Mouse (Mus musculus) liver (tissue): Measurements from ENCODE around the gene Wars2.
A peak's percentile ranks its signal among the peaks of the same experiment; 100 is the strongest.

Experiments used
- DNase-seq: peaks from one replicate; pipeline ENCODE4 v3.0.0-alpha.2; 2020; ENCODE audit warnings: mixed read lengths

The Wars2 gene

DNA sequence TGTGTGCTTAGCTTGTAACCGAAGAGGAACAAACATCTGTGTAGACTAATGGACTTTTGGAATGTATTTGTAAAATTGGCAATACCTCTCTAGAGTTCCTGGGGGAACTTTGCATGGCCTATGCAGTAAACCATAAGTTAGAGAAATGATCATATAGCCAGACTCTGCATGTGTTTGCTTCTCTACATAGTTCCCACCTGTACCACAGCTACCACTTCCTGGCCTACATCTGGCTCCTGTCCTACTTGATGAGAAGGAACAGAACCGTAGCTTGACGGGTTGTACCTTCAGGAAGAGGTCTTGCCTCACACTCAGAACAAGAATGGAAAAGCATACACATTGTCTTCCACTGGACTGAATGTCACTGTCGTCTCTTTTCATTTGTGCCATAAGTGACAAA, 52.7 kb downstream of the Wars2 start:
- DNase-seq, result no peak

DNA sequence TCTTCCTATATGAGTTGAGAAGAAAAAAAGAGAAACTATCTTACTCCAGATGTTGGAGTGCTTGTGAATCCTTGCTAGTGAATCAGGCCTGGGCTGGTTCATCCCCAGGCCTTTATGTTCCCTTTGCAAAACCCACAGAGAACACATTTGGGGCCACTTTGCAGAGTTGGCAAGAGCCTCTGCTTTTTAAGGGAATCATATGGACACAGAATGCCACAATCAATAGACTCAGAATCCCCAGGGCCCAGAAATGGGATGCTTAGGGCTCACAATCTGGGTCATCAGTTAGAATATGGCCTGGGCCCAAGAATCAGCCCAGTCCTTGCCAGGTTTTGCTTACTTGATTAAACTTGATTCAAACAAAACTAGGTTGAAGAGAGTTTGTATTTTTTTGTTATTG, 62.5 kb downstream of the Wars2 start:
- no peak for DNase-seq

DNA sequence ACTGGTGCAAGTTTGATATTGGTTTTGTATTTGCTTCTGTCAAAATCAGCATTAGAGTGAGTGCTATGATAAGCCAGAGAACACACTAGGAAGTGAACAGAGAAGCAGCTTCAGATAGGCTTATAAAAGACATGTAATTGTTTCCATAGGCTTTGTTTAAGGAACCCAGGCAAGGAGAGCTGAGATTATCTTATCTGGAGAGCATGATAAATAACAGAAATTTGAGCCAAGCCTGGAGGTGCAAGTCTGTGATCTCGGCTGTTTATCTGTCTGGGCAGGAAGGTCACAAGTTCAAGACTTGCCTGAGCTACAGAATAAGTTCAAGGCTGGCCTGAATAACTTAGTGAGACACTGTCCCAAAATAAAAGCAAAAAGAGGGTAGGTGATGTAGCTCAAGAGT, 67.5 kb downstream of the Wars2 start:
- DNase-seq, result no peak

DNA sequence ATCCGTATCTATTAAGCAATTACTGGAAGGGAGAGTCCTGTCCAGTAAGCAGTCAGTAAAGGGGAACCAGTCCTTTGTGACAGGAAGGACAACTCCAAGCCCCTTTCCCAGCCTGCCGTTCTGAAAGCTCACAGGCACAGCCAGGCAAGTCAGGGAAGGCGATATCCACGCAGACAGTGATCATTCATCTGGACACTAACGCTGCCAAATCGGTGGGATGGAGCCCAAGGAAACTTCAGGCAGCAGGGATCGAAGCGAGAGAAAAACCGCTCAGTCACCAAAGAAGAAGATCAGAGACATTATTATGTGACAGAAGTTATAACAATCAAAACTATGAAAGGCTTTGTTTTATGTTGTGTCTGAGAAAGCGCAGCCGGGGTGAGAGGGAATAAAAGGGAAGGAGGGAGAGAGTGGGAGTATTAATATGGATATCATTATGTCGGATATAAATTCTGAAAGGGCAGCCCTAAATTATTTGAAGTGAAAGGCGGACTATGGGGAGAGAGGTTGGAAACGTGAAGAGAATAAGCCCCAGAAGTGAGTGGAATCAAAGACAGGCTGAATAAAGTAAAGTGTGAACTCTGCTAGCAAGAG, 70.3 kb downstream of the Wars2 start:
- no peak for DNase-seq

DNA sequence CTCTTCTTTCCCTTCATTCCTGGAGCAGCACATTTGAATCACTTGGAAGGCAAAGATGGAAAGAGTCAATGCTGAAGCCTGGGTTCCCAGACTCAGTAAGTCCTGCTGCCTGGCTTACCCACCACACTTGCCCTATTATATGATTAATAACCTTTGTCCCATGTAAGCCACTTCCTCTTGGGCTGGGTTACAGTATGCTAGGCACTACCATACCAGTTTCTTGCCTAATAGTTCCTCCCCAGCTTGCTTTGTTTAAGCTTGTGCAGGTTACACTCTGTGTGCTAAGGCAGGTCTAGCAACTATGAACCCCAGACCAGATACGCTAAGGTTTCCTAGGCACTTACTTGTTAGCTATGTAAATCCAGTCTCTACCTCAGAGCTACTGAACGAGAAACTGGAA, 86.9 kb downstream of the Wars2 start:
- no peak for DNase-seq

DNA sequence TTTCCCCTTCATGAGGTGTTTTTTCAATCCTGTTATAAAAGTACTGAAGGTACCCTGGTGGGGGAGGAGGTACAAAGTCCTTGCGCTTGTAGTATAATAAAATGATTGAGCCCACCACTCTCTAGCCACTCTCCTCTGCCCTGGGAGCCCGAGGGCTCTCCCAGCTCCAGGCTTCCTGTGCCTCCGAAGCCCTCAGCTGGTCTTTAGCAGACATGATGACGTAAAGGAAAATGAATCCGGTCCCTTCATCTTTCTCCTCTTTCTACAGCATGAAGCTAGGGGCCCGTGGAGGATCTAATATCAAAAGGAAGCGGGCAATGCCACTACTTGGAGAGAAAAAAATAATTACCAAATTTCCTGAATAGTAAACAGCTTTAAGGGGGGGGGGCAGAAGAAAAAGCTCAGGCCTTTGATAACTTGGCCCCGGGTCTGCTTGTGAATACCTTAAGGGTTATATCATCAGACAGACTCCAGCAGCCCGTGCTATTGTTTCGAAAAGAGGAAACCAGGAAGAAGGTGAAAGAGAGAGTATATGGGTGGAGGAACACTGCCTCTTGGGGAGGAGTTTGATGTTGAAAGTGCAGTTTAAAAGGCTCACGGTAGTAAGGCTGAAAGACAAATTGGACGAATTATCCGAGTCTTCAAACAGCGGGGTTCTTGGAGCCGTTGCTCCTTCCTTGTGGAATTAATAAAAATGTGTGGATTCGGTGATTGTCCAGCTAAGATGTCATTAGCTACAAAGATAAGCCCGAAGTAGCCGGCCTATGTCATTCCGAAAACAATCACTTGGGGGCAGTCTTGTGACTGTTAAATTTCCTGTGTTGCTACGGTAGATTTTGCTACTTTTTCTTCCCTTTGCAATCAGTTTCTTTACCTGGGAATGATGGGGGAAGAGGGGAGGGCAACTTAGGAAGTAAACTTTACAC, 92.8 kb downstream of the Wars2 start:
- DNase-seq, result peak; percentile 28

DNA sequence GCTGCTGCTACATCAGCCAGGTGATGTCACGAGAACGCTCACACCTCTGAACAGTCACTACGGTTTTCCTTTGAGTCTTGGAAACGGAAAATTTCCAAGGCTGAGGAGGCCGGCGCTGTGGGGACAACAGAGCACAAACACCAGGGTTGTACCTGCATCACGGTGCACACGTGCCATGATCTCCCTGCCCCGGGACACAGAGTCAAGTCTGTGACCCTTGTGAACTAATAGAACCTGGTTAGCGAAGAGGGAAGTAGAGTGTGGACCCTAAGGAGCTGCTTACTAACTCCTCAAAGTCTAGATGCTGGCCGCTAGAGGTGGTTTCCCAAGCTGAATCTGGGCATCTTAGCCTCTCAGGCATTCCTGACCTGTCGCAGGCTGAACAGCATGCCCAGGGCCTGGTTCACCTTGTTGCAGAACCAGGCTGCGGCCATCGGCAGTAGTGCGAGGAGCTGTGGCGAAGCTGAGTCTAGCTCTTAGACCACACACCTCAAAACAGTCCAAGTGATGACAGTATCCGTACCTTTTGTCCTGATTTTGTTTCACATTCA, 93.5 kb downstream of the Wars2 start:
- no peak for DNase-seq

DNA sequence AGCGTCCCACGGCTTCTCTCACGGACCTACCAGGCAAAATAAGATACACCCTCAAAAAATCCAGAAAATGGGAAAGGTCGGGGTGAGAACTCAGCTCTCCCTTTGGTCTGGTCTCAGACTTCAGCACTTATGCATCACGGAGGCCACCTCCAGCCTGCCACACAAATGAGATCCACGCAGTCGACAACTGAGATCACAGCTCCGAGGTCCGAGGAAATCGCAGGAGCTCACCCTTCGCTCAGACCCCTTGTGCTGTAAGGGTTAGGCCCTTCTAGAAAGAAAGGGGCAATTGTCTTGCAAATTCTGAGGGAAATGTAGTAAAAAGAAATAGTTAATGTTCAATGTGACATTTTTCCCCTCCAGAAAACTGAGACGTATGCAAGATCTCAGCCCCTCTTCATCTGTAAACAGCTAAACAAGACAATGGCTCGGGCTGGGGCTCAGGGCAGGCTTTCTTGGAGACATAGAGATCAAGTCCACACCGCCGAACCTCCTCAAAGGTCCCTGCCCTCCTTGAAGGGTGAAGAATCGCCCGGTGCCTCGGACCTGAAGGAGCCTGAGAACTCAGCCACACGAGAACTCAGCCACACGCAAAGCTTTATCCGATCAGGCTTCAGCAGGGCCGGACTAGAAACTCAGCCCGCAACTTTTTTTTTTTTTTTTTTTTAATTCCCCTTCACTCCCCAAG, 94.4 kb downstream of the Wars2 start:
- no peak for DNase-seq

DNA sequence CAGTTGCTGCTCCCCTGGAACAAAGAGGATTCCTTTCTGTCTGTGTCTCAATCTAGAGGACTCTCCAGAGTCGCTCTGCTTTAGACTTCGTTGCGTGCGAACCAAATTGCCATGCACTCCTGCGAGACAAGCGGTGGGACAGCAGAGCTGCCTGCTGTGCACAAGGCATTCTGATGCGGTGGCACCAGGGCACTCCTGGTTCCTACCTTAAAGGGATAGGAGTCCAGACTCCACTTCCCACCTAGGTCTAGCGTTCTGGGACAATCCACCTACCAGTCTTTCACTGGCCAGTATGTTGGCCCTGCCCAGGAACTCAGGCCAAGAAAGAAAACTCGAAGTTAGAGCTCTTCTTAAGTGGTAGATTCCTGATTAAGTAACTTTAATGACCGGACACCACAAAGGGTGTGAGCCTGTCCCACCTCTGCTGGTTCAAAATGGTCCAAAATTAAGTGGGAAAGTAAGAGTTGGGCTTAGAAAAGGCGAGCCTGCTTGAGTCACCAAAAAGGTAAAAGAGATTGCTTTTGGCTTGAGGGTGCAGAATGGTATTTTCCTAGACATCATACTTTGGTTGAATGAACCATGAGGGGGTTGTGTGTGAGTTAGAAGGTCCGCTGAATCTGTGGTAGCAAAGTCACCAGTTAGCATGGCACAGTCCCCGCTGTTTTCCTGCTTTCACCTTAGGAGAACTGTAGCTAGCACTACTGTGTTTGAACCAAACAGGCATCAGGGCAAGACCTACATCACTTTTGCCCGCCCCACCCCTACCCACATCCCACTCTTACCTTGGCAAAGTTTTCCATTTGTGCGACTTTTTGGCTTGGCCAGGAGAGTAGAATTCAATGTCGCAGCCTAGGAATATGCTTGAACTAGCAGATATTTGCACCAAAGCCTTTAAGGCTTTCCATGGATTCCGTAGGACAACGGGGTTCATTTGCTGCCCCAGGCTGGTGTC, 95.2 kb downstream of the Wars2 start:
- DNase-seq, result no peak

DNA sequence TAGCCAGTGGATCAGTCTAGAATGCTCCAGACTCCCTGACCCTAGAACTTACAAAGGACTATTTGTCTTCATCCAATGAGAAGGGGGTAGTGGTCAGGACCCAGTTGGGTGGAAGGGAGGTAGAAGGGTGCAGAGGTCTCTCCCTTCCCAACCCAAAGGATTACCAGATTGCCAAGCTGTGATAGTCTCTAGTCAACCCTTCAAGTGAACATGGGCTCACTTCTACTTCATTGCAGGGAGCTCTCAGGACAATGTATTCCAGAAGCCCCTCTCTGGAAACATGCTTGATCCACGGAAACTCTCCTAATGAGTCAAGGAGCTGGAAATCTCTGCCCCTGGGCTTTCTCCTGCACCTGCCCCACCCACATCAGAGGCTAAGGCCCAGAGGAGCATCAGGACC, 97.8 kb downstream of the Wars2 start:
- no peak for DNase-seq

DNA sequence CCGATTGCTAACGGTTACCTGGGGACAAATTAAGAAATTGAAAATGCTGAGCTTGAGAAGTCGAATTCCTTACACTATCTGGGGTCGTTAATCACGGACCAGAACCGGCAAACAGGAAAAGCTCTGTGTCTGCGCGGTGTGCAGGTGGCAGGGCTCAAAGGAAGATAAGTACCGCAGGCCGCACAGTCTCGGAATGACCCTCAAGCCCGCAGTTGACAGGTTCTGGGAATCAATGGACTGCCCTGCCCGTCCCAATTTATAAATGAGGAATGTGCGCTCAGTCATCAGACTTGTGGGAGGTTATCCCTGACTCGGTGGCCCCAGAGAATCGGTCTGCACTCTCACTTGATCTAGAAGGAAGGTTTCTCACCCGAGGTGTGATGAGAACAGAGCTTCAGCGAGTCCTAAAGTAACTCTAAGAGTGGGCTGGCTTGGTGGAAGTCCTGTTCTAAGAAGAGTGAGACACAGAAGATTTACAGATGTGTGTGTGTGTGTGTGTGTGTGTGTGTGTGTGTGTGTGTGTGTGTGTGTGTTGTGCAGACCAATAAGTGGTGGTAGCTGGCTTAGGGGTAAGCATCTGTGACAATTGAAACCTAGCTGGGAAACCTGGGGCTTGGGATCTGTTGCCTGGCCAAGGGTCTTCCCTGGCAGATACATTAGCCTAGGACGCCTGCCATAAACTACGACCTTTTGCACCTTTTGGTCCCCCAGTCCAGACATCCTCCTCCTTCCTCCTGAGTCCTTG, 98.6 kb downstream of the Wars2 start:
- no peak for DNase-seq

DNA sequence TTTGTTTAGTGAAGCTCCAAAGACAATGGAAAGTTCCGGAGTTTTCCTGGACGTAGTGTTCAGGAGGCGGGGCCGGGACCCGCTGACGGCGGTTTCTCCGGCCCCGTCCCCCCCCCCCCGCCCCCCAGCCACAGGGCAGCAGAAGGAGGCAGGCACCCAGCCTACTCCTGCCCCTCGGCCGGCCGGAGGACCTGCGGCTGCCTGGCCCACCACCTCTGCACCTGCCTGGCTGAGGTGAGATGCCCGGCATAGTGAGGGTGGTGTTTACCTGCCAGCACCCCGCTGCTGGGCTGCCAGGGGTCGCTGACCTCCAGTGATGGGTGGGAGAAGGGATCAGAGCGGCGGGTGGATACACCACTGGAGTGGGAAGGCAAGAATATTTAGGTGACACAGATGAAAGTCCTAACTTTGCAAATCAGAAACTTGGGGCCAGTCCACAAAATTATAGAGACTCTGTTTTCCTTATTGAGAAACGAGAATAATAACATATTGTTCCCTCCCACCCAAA, 99.4 kb downstream of the Wars2 start, which contains the start of gene Tbx15:
Gene Tbx15 (plus strand): TSS at position 169 of the 508 bp plus-strand sequence.
- DNase-seq, result no peak

DNA sequence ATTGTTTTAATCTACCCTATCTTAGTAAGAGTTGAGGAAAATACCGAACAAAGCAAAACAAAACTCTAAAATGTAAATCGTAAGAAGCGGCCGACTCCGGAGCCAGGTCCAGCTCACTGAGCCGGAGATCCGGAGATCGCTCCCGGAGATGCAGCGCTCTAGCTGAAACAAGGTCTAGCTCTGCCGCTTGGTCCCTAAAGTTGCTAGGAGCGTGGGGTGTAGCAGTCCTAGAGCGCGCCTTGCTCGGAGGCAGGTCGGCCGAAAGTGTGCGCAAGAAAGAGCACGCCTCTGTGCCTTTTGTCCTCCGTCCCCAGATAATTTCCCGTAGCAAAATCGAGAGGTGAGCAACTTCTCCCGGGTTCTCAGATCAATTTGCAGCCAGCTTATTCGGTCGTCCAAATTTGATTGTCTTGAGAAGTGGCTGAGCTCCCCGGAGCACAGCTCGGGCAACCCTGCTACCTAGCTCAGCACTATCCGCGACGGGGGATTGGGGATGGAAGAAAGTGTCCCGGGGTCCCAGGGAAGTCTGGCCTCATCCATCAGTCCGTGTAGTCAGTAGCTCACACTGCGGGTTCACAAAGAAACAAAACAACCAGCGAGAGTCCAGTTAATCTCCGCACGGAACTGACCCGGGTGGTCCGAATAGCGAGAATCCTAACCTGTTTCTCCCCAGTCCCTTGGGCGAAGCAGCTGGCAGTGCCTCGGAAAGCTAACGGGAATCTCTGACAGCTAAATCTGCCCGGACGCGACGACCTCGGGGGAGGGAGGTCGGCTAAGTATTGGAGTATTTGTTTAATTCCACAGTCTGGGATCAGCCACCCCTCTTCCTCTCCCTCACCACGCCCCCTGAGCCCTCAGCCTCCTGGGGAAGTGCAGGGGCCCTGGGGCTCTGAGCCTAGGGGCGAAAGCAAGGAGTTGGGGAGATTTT, 100.2 kb downstream of the Wars2 start:
- no peak for DNase-seq

DNA sequence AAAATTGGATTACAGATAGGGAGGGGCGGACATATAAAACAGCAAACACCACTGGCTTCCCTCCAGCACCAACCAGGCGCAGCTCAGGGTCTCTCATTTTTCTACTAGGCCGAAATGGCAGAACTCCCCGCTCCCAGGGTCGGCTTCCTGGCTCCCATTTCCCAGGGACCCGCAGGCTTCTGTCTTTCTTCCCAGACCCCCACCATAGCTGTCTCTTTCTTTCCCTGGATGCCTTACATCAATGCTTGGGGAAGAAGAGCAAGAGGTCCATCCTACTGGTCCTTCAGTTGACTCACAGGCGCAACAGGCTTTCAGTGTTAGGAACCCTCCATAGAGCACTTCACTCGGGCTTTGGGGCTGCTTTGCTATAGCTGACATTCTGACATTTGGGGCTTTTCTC, 101.6 kb downstream of the Wars2 start:
- DNase-seq, result no peak

DNA sequence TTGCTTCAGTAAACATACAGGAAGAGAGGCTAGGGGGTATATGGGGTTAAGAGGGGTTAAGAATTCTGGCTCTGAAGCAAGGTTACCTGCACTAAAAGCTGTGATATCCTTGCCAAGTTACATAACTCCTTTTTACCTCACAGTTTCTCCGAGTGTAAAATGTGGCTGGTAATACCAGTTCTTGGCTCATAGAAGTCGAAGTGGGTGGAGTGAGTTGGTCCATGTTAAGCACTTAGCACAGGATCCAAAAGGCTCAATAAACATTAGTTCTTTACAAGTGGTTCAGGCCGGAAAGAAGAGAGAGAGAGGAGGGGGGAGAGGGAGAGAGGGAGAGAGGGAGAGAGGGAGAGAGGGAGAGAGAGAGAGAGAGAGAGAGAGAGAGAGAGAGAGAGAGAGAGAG, 104.5 kb downstream of the Wars2 start:
- no peak for DNase-seq

DNA sequence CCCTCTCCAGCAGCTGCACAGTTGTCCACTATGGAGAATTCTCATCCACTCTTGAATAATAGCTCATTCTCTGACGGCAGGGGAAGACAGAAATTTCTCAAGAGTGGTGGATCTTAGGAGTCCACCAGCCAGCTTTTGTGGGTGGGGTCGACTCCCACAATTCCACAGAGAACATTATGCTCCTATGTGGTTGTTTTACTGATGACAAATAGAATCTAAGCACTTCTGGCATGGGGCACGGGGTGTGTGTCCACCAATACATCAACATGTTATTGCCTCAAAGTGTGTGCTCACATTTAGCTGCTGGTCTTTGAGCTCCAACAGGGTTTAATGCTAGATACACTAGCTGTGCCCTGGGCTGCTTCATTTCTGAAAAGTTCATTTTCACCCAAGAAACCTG, 105.8 kb downstream of the Wars2 start:
- DNase-seq, result no peak

DNA sequence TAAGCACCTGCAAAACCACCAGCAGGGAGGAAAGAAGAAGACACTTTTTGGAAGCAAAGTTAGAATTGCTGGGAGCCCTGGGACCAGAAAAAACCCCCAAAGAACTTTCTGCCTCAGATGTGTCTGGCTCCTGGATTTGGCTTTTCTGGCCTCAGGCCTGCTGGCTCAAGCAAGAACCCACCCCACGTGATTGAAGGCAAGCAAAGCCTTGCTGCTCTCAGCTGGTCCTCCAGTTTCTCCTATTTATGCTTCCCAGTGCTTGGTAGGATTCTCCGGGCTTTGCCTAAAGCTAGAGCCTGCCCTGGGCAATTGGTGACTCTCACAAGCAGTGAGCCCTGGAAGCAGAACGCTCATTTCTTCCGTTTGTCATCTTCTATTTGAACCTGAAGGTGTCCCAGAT, 106.7 kb downstream of the Wars2 start:
- DNase-seq, result no peak

DNA sequence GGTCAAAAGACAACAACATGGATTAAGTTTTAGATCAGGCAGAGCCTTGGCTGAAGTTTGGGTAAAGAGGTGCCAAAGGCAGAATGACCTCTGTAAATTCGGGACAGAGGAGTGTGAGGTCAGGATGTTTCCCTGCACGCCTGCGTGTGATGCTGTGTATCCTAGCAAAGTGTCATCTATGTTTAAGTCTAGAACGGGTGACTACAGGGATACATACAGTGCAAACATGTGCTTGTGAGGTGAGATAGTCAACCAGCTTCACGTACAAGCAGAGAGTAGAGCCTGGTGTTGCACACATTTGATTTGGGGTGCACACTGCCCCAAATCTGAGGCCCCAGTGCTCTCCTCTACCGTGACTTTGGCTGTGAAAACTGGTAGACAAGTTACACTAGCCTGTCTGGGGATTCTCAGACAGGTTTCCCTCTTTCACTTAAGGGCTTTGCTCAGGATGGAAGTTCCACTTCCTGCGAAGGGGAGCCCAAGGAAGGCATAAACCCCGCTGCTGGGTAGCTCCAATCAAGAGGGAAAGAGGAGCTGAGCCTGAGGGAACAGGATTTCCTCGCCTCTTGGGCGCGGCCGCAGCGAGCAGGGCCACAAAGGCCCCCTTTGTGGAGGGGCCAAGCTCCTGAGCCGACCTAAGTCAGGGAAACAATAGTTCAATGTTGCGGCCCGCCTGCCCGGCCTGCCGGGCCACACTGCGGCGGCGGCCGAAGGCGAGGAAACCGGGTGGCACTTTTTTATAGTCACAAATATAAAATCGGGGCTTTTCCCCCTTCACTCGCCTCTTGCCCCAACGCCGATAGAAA, 107.3 kb downstream of the Wars2 start:
- DNase-seq, result no peak

DNA sequence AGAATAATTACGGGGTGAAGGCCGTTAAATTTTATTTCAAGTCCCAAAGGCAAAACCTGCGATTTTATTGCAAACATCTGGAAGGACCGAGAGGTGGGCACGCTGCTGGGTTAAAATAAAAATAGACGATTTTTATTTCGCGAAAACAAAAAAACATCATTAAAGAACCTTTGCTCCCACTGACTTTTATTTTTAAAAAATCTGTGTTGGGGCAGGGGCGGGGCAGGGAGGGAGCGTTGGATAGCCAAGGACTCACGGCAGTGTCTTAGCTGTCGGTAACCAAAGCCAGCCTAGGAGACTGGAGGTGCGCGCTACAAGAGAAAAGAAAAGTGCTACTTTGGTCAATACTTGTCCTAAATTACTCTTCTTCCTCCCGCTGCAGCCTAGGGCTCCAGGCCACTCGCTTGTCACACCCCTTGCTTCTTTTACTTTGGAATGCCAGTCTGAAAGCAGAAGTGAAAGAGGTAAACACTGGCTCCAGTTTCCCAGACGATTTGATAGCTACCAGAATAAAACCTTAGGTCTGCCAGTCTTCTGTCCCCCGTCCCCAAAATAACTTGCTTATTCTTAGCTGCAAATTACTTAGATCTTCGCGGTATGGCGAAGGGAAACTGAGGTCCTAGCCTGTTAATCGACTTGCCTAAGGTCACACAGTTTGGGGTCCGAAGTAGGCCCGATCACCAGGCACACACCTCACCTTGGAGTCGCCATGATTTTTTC, 108.1 kb downstream of the Wars2 start:
- no peak for DNase-seq
